Mouse (Mus musculus) embryo, embryonic 10.5 days (tissue): ENCODE data around the gene Syndig1.

Source experiments
- DNase-seq: peaks from one replicate; pipeline ENCODE4 v3.0.0-alpha.2; 2015; ENCODE audit warnings: low spot score

Syndig1 gene

GRCm38 (mm10) chr2:149982466-149982865, 153.5 kb downstream of the Syndig1 start:
- DNase-seq: no peak

GRCm38 (mm10) chr2:149983107-149983506, 154.1 kb downstream of the Syndig1 start:
- DNase-seq: no peak

- no peak for DNase-seq
Observed at GRCm38 (mm10) chr2:149987610-149988009, 158.6 kb downstream of the Syndig1 start.

GRCm38 (mm10) chr2:149991506-149991905, 162.5 kb downstream of the Syndig1 start:
- no peak for DNase-seq

GRCm38 (mm10) chr2:149992921-149993320, 163.9 kb downstream of the Syndig1 start:
- no peak for DNase-seq

- no peak for DNase-seq
Observed at GRCm38 (mm10) chr2:149996382-149996964, 167.5 kb downstream of the Syndig1 start.

- no peak for DNase-seq
Observed at GRCm38 (mm10) chr2:149997657-149998056, 168.6 kb downstream of the Syndig1 start.

GRCm38 (mm10) chr2:149998373-149999108, 169.5 kb downstream of the Syndig1 start:
- peak; percentile 12 for DNase-seq

- no peak for DNase-seq
Observed at GRCm38 (mm10) chr2:150000564-150000963, 171.6 kb downstream of the Syndig1 start.

- DNase-seq: no peak
Observed at GRCm38 (mm10) chr2:150003499-150003898, 174.5 kb downstream of the Syndig1 start.

- DNase-seq: no peak
Observed at GRCm38 (mm10) chr2:150012787-150013346, 183.9 kb downstream of the Syndig1 start.

- no peak for DNase-seq
Observed at GRCm38 (mm10) chr2:150013785-150014184, 184.8 kb downstream of the Syndig1 start.

GRCm38 (mm10) chr2:150016303-150016702, 187.3 kb downstream of the Syndig1 start:
- DNase-seq: no peak

GRCm38 (mm10) chr2:150020706-150021105, 191.7 kb downstream of the Syndig1 start:
- DNase-seq: no peak

GRCm38 (mm10) chr2:150023873-150024339, 194.9 kb downstream of the Syndig1 start:
- DNase-seq: peak; percentile 69

- no peak for DNase-seq
Observed at GRCm38 (mm10) chr2:150043531-150043930, 214.5 kb downstream of the Syndig1 start.
